Mouse (Mus musculus) fibroblast of lung, adult 2 months (primary cell): ENCODE measurements around the gene Ltv1.
A peak's percentile ranks its signal among the peaks of the same experiment; 100 is the strongest.
"Not testable (repeated sequence)": the region's sequence is repeated elsewhere in the genome, so short reads cannot be mapped to it uniquely, and the experiment has no call there.

Experiments
- DNase-seq: peaks from one replicate; pipeline ENCODE4 v3.0.0-alpha.2; 2011; ENCODE audit warnings: low read depth

Gene Ltv1

GRCm38 (mm10) chr10:13193496-13193895 lies 528 bp upstream of the Ltv1 start:
- DNase-seq = not testable (repeated sequence)

GRCm38 (mm10) chr10:13189881-13190280 lies 3.1 kb downstream of the Ltv1 start:
- DNase-seq = no peak

DNA sequence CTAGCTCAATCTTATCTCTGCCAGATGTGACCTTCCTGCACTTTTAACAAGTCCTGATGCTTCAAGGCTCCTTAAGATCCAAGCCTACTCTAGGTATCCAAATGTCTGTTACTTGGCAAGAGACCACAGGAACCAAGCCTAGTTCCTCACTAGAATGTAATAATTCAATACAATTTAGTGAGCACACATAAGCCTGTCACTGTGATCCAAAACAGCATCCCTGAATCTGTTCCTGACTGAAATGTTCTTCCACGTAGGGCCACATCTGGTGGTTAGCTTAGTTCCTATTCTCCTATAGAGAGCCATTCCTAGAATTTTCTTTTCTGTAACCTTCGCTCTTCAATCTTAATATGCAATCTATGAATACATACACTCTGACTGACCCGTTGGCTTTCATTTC lies 6.2 kb downstream of the Ltv1 start:
- DNase-seq = no peak

- no peak for DNase-seq
Measured at GRCm38 (mm10) chr10:13184170-13184766, 8.7 kb downstream of the Ltv1 start.

DNA sequence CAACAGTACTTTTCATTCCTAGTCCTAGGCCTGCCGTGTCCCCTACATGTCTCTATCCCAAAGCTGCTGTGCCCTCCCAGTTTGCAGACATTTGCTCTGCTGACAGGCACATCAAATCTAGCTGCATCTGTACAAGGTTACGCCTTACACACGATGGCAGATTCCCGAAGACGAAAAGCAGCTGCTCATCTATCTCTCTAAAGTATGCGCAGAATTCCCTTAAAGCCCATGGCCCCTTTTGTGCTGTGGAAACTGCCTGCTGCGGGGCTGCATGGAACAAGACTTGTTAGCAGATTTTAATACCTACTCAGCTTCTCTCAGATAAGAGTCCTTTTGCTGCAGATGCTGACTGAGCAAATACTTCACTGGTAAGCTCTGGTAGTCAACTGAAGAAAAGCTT lies 12.8 kb downstream of the Ltv1 start:
- DNase-seq = no peak

DNA sequence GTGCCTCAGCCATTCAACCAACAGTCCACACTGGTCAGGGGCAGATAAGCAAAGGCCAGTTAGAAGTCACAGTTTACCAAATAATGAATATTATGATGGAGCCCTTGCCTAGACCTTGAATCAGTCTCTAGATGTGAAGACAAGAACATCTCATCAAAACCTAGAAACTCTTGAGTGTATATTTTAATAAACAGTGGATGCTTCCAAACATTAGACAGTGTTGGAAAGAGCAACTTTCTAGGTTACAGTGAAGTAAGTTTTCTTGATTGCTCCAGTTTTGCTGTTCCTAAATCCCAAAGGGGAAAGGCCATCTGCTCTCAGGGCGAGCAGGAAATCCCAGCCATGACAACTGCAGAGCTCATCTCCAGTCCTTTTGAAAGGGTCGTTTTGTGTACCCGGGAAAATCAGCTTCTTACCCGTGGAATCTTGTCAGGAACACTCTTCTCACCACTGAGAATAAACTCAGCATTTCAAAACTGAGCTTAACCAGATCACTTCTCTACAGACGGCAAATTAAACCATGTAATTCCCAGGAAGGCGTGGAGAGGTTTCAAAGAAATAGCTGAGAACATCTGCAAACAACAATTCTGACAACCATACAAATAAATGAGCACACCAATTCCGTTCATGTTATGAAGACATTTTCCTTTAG lies 14.9 kb downstream of the Ltv1 start, which contains the start of gene Zc2hc1b:
Zc2hc1b (minus strand) TSS at position 51 of the 652 bp plus-strand sequence.
- no peak for DNase-seq

- no peak for DNase-seq
Measured at GRCm38 (mm10) chr10:13175866-13176265, 17.1 kb downstream of the Ltv1 start.

DNA sequence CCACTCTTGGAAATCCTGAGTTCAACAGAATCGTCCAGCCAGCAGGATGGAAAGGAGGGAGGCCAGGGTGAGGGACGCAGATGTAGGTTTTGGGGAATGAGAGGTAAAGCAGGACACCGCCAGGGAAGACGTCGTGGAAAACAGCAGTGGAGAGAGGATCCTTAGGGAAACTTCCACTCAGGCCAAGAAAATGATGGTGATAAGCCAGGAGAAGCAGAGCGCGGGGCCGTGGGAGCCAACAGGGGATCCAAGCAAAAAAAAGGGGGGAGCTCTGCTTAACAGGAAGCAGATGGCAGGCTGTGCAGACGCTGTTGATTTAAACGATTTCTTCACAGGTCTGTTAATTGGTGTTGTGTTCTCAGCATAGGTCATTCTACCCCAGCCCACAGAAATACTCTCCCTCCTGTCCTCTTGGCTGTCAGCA lies 20.2 kb downstream of the Ltv1 start:
- DNase-seq = peak; percentile 51

- no peak for DNase-seq
Measured at GRCm38 (mm10) chr10:13171461-13171860, 21.5 kb downstream of the Ltv1 start.

GRCm38 (mm10) chr10:13170739-13171448 lies 22.1 kb downstream of the Ltv1 start:
- DNase-seq = peak; percentile 71

DNA sequence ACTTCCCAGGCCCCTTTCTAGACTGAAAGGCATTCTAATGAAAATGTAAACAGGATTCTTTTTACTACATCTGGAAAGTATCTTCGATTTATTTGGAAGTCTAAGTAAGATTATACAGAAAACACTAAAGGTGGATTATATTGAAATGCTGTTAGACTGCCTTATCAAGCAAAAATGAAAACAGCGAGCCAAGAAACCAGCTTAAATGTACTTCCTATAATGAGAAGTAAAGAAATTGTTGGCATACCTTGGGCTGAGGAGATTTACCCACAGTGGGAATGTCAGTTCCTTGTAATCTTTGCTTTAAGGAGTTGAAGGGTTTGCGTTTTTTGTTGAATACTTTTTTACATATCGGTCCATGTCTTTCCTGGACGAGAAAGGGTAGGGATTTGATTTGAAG lies 24.5 kb downstream of the Ltv1 start:
- DNase-seq = no peak

DNA sequence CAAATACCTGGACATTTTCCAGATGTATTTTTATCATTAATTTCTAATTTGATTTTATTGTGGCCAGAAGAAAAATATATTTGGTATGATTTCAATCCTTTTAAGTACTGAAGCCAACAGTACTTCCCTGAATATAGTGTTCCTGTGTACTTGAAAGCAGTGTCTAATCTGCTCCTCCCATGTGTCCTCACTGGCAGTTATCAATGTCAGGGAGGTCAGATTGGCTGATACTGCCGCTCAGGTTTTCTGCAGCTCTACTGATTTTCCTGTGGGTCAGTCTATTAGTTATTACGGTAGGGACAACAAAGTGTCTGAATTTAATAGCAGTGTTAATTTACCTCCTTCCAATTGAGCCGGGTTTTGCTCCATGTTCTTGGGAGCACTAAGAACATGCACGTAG lies 30.9 kb downstream of the Ltv1 start:
- no peak for DNase-seq

GRCm38 (mm10) chr10:13160913-13161312 lies 32.1 kb downstream of the Ltv1 start:
- DNase-seq = no peak

GRCm38 (mm10) chr10:13155377-13155776 lies 37.6 kb downstream of the Ltv1 start:
- DNase-seq = no peak

DNA sequence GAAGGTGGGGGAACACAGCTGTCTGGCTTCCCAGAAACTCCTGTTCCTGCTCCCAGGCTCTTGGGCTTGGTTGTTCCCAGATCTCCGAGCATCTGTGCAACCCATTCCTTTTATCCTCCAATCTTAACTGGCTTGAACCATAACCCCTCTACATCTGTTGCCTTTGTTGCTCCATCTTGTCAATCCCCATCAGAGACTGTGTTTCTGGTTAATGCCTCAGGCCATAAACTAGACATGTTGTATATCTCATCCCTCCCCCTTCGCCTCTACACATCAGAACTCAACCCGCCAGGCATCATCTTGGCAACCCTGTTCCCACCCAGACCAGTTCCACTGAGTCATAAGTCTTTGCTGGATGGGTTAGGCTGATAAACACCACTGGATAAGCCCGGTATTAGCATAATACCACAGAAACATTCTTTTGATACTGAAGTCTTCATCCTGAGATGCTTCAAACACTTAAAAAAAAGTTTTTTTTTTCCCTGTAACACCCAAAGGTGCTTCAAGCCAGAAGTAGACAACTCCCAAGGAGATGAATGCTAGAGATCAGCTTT lies 40.1 kb downstream of the Ltv1 start:
- DNase-seq = no peak

DNA sequence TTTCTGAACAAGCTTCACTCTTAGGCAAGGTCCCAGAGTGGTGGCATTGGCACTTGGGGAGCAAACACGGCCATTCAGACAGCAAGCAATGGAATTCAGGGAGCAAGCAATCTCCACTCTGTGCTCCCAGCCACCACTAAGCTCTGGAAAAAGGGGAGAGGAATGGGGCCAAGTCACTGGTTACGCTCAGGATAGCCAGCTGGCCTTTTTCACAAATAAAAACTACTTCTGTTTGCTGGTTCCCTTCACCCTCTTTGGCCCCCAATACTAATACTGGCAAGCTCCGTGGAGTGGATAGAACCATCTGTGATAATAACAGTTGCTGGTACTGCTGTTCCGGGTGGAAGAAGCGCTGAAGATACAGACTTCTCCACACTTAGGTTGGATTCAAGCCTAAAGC lies 41.6 kb downstream of the Ltv1 start:
- no peak for DNase-seq

GRCm38 (mm10) chr10:13150435-13150834 lies 42.5 kb downstream of the Ltv1 start:
- DNase-seq = no peak

- DNase-seq = no peak
Measured at GRCm38 (mm10) chr10:13140434-13140833, 52.5 kb downstream of the Ltv1 start.

DNA sequence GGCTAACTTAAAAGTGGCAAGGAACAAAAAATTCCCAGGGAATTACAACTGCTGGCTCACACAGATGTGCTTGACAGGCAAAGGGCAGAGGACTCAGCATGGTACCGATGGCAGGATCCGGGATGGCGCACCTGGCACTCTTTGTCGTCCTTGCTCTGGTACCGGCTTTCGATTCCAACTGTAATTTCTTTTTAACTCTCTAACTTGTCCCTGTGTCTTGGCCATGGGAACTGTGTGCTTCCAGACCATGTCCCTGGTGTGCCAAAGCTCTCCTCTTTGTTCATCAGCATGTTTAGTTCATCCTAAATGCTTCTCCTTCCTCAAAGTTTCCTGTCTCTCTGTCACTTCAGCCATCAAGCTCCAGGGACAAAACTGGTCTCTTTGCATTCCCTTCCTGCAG lies 55.1 kb downstream of the Ltv1 start:
- peak; percentile 3 for DNase-seq

DNA sequence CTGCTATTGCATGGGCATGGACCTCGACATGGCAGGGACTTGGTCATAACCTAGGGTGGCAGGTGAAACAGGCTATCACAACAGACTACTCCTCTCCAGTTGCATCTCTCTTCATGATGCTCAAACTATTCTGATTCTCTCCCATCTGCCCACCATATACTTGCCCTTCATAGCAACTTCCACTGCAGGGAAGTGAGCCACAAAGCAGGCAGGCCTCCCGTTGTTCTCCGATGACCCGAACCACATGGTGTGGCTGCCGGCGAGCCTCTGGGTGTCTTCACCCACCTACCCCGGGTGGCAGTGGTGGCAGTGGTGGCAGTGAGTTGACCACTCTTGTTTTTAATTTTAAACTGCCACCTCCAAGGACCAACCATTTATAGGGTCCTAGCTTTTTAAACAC lies 57.2 kb downstream of the Ltv1 start:
- DNase-seq = no peak

- no peak for DNase-seq
Measured at GRCm38 (mm10) chr10:13135276-13135675, 57.7 kb downstream of the Ltv1 start.

DNA sequence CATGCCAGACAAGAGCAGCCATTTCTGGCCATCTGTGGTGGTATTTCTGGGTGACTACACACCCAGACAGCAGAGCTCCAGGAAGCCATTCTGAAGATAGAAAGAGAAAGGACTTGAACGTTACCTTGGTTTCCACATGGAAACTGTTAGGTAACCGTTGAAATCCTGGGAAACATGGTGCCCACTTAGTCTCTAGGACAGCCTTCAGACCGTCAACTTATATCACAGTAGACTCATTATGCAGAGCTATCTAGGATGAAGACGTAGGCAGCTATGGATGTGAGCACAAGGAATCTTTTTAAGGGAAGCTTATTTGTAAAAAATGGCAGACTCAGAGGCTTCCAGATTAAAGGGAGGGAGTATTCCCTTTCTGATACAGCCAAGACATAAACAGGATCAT lies 59.1 kb downstream of the Ltv1 start:
- DNase-seq = no peak
